Mouse (Mus musculus): ENCODE measurements around the gene Sbno2.

Sbno2 gene

GRCm38 (mm10) chr10:80014484-80015290 lies 90.7 kb downstream of the Sbno2 start:
- peak; percentile 27 for DNase-seq

- no peak for DNase-seq
Measured at GRCm38 (mm10) chr10:80013609-80014008, 91.8 kb downstream of the Sbno2 start.

DNA sequence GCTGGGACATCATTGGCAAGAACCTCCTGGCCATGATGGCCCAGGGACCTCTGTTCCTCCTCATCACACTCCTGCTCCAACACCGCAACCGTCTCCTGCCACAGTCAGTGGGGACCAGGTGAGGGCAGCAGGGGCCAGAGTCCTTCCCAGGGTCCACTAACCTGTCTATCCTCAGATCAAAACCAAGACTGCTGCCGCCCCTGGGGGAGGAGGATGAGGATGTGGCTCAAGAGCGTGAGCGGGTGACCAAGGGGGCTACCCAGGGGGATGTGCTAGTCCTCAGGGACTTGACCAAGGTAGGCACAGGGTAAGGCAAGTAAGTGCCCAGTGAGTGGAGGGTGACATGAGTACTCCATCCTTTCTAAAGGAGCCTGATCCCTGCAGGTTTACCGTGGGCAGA lies 93.6 kb downstream of the Sbno2 start:
- no peak for DNase-seq

Measured in liver (tissue).